Mouse (Mus musculus) megakaryocyte, embryonic 14.5 days (primary cell): ENCODE measurements at regions not wholly inside any gene's neighbourhood (a gene's known extent, or its start where the extent isn't known, plus 50 kb on each side); places are given as distances from the start of the nearest gene placed in this dataset.

Source experiments
- FLI1 ChIP-seq: IDR thresholded peaks from 2 replicates; pipeline ENCODE4 v1.6.1; 2012; ENCODE audit warnings: low read length, inconsistent platforms, mixed read lengths
- GATA1 ChIP-seq: IDR thresholded peaks from 3 replicates; pipeline ENCODE4 v1.6.1; 2012; ENCODE audit warnings: mixed read lengths, low read length, inconsistent platforms, borderline replicate concordance

DNA sequence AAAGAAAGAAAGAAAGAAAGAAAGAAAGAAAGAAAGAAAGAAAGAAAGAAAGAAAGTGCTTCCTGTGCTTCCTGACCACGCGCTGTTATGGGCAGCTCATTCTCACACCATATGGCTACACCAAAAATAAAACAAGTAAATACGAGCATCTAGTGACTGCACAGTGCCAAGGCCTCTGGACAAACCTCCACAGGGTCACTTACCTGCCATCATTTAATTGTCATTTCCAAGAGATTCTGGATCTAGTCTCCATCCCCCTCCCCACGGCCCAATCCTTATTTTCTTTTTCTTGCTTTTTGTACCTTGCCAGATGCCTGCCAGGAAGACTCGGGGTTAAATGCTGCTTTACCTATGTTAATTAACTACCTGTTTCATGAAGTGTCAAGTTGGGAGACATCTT is 159.8 kb upstream of the 4933402D24Rik start:
- TF ChIP-seq GATA1: no peak
- no peak for TF ChIP-seq FLI1
